Mouse (Mus musculus): Measurements from ENCODE around the gene 5330417C22Rik. TPM values are rescaled to one million over a fixed set of nuclear protein-coding genes. Genes with fewer than 3 reads are reported as not detected.

The 5330417C22Rik gene
- polyA plus RNA-seq, 1 experiment, result 56.3 TPM

GRCm38 (mm10) chr3:108533951-108534350, 2.4 kb downstream of the 5330417C22Rik start, which contains the start of gene 1700013F07Rik:
TSS of gene 1700013F07Rik (plus strand) at chr3:108534150.
- Histone ChIP-seq H3K4me3 (replicated peaks; ENCODE audit: extremely low read depth, low read depth, low read length) (no peak within 1 kb of the TSS), H3K4me1 (ENCODE audit: control insufficient read depth, insufficient read depth, low read length) (no peaks in the 10 kb centered on the region; the same call in 1 of the 2 replicates)
- 80% methylated on average over 6 of the region's 6 CpGs for WGBS
- no peak for DNase-seq
- TF ChIP-seq POLR2A (IDR thresholded peaks at IDR 0.05; ENCODE audit: borderline replicate concordance, extremely low read depth, low read depth, low read length), result no peak
- no peak for TF ChIP-seq CTCF (IDR thresholded peaks at IDR 0.05; ENCODE audit: insufficient read depth, low read length)

DNA sequence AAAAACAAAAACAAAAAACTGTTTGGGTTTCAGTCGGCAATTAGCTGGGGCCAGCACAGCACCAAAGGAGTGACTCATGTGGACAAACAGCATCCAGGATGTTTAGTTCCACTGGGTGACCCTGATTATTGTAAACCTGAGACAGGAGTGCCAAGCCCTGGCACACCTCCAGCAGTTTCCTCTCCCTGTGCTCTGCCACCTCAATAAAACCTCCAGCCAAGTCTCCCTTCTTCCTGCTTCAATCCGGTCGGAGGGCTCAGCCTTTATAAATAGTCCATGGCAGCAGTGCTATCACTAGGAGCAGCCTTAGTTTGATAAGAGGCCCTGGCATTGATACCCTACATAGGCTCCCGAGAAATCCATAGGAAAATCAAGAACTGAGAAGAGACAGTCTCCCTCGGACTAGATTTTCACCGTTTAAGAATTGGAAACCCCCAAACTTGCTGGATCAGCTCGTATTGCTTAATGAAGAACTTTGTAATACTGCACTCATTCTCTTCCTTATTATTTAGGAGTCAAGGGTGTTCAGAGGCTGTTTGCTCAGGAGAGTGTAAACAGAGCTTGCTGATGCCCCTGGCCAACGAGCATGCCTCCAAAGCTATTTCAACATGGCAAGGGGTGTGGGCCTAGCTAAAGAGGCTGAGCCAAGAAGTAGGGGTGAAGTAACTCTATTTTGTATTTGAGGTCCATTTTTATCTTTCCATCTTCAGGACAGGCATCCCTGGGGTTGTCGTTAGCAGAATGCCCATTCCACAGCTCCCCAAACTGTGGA, 3.0 kb downstream of the 5330417C22Rik start:
- DNase-seq, result peak; percentile 41
- 34% methylated on average over 9 of the region's 9 CpGs for WGBS
- H3K4me1 ChIP-seq (ENCODE audit: control insufficient read depth, insufficient read depth, low read length), result no peaks in the 10 kb centered on the region; the same call in 1 of the 2 replicates

GRCm38 (mm10) chr3:108528489-108528888, 7.8 kb downstream of the 5330417C22Rik start:
- 93% methylated on average over 8 of the region's 8 CpGs for WGBS
- H3K4me3 ChIP-seq (replicated peaks; ENCODE audit: extremely low read depth, low read depth, low read length), result no peak overlapping the region
- no peak for TF ChIP-seq POLR2A (IDR thresholded peaks at IDR 0.05; ENCODE audit: borderline replicate concordance, extremely low read depth, low read depth, low read length)
- no peak for TF ChIP-seq CTCF (IDR thresholded peaks at IDR 0.05; ENCODE audit: insufficient read depth, low read length)
- no peaks in the 10 kb centered on the region; the same call in 1 of the 2 replicates for H3K4me1 ChIP-seq (ENCODE audit: control insufficient read depth, insufficient read depth, low read length)
- DNase-seq, result no peak

More for the DNA sequence above, 3.0 kb downstream of the 5330417C22Rik start:
- TF ChIP-seq POLR2A (IDR thresholded peaks at IDR 0.05; ENCODE audit: borderline replicate concordance, extremely low read depth, low read depth, low read length), result no peak
- TF ChIP-seq CTCF (IDR thresholded peaks at IDR 0.05; ENCODE audit: insufficient read depth, low read length), result no peak
- no peak overlapping the region for H3K4me3 ChIP-seq (replicated peaks; ENCODE audit: extremely low read depth, low read depth, low read length)

GRCm38 (mm10) chr3:108523415-108523814, 12.9 kb downstream of the 5330417C22Rik start:
- no peak overlapping the region for H3K4me3 ChIP-seq (replicated peaks; ENCODE audit: extremely low read depth, low read depth, low read length)
- 83% methylated on average over 4 of the region's 4 CpGs for WGBS
- DNase-seq, result no peak
- no peaks in the 10 kb centered on the region; the same call in 1 of the 2 replicates for H3K4me1 ChIP-seq (ENCODE audit: control insufficient read depth, insufficient read depth, low read length)
- TF ChIP-seq POLR2A (IDR thresholded peaks at IDR 0.05; ENCODE audit: borderline replicate concordance, extremely low read depth, low read depth, low read length), result no peak
- TF ChIP-seq CTCF (IDR thresholded peaks at IDR 0.05; ENCODE audit: insufficient read depth, low read length), result no peak

GRCm38 (mm10) chr3:108518276-108518675, 18.1 kb downstream of the 5330417C22Rik start:
- DNase-seq, result no peak
- 29% methylated on average over 4 of the region's 4 CpGs for WGBS
- H3K4me3 ChIP-seq (replicated peaks; ENCODE audit: extremely low read depth, low read depth, low read length), result no peak overlapping the region
- H3K4me1 ChIP-seq (ENCODE audit: control insufficient read depth, insufficient read depth, low read length), result no peaks in the 10 kb centered on the region; the same call in 1 of the 2 replicates
- TF ChIP-seq POLR2A (IDR thresholded peaks at IDR 0.05; ENCODE audit: borderline replicate concordance, extremely low read depth, low read depth, low read length), result no peak
- TF ChIP-seq CTCF (IDR thresholded peaks at IDR 0.05; ENCODE audit: insufficient read depth, low read length), result no peak

- TF ChIP-seq POLR2A (IDR thresholded peaks at IDR 0.05; ENCODE audit: borderline replicate concordance, extremely low read depth, low read depth, low read length) (no peak), CTCF (IDR thresholded peaks at IDR 0.05; ENCODE audit: insufficient read depth, low read length) (no peak)
- Histone ChIP-seq H3K4me3 (replicated peaks; ENCODE audit: extremely low read depth, low read depth, low read length) (no peak overlapping the region), H3K4me1 (ENCODE audit: control insufficient read depth, insufficient read depth, low read length) (no peaks in the 10 kb centered on the region)
- WGBS, result 62% methylated on average over 3 of the region's 3 CpGs
- DNase-seq, result no peak
Measured at GRCm38 (mm10) chr3:108513465-108513864, 22.9 kb downstream of the 5330417C22Rik start.

GRCm38 (mm10) chr3:108510716-108511483, 25.4 kb downstream of the 5330417C22Rik start:
- 31% methylated on average over 9 of the region's 9 CpGs for WGBS
- no peak for DNase-seq
- Histone ChIP-seq H3K4me1 (ENCODE audit: control insufficient read depth, insufficient read depth, low read length) (no peaks in the 10 kb centered on the region), H3K4me3 (replicated peaks; ENCODE audit: extremely low read depth, low read depth, low read length) (no peak overlapping the region)
- TF ChIP-seq CTCF (IDR thresholded peaks at IDR 0.05; ENCODE audit: insufficient read depth, low read length) (no peak), POLR2A (IDR thresholded peaks at IDR 0.05; ENCODE audit: borderline replicate concordance, extremely low read depth, low read depth, low read length) (no peak)

GRCm38 (mm10) chr3:108510156-108510555, 26.2 kb downstream of the 5330417C22Rik start:
- no peak for DNase-seq
- Histone ChIP-seq H3K4me1 (ENCODE audit: control insufficient read depth, insufficient read depth, low read length) (no peaks in the 10 kb centered on the region), H3K4me3 (replicated peaks; ENCODE audit: extremely low read depth, low read depth, low read length) (no peak overlapping the region)
- TF ChIP-seq POLR2A (IDR thresholded peaks at IDR 0.05; ENCODE audit: borderline replicate concordance, extremely low read depth, low read depth, low read length) (no peak), CTCF (IDR thresholded peaks at IDR 0.05; ENCODE audit: insufficient read depth, low read length) (no peak)
- WGBS, result 75% methylated on average over 2 of the region's 2 CpGs

- Histone ChIP-seq H3K4me1 (ENCODE audit: control insufficient read depth, insufficient read depth, low read length) (no peaks in the 10 kb centered on the region), H3K4me3 (replicated peaks; ENCODE audit: extremely low read depth, low read depth, low read length) (no peak overlapping the region)
- no peak for DNase-seq
- 79% methylated on average over 4 of the region's 4 CpGs for WGBS
- TF ChIP-seq CTCF (IDR thresholded peaks at IDR 0.05; ENCODE audit: insufficient read depth, low read length), result no peak
- TF ChIP-seq POLR2A (IDR thresholded peaks at IDR 0.05; ENCODE audit: borderline replicate concordance, extremely low read depth, low read depth, low read length), result no peak
Measured at GRCm38 (mm10) chr3:108508745-108509474, 27.4 kb downstream of the 5330417C22Rik start.

All from lung, adult 2 months (tissue).